Mouse (Mus musculus): ENCODE data around the gene Btbd18. TPM values are rescaled to one million over a fixed set of nuclear protein-coding genes. Genes with fewer than 3 reads are reported as not detected.
"Not testable (repeated sequence)": the region's sequence is repeated elsewhere in the genome, so short reads cannot be mapped to it uniquely, and the experiment has no call there.

The Btbd18 gene
- total RNA-seq, 2 experiments from 2014 or later = not detected

DNA sequence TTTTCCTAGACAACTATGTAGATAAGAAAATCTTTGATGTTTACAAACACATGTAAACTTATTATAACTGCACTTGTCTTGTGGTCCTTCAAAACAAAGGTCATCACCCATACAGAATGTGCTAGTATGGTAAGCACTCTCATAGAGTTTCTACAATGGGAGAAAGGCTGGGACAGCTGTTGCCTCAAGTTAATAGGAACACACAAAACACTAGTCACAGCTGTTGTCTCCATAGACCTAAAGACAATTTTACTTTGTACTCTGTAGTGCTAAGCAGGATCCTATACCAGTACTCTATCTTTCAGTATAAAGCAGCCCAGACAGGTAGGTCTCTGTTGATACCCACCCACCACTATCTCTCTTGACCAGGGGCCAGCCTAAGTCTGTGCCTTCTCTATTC lies 18.0 kb upstream of the Btbd18 start:
- no peak for DNase-seq (ENCODE audit: low spot score in 2 of 2)
- intact Hi-C loops (cut with DNase I) = no loop called here

DNA sequence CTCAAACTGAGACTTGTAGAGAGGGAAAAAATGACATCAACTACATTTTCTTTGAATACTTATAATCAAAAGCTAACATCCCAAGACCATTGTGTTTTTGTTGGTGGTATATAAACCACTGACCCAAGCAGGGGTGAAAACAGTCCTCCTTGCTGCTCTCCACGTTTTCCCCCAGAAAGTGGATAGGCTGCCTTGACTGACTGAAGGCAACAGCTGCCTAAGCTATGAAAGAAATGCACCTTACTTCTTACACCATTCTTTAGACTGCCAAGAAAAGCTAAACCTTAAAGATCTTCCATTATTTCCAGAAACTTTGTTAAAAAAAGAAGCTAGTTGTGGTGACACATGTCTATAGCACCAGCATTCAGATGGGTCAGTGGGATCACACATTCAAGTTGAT lies 12.7 kb upstream of the Btbd18 start:
- DNase-seq (ENCODE audit: low spot score in 2 of 2) = no peak

DNA sequence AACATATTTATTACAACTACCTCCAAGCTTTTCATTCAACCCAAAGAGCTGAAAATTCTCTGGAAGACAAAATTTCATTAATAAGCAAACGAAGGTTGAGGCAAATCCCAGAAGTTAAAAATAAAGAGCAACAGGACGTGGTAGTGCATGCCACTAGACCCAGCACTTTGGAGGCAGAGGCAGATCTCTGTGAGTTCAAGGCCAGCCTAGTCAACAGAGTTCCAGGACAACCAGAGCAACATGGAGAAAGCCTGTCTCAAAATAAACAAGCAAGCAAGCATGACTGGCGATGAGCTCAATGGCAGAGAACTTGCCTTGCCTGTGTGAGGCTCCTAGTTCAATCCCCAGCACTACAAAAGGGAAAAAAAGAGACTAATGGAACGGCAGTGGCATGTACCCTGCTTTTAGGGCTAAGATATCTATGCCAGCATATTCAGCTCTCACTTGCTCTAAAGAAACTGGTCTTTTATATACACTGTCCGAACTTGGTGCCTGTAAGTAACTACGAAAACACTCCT lies 11.8 kb upstream of the Btbd18 start:
- intact Hi-C loops (cut with DNase I) = loop anchor here (2.0 kb wide), 1 partner anchor 24 kb away; no protein-coding TSS in a partner anchor
- no peak for DNase-seq (ENCODE audit: low spot score in 2 of 2)

More for the DNA sequence above, 12.7 kb upstream of the Btbd18 start:
- intact Hi-C loops (cut with DNase I) = loop anchor here (2.0 kb wide), 1 partner anchor 23 kb away; no protein-coding TSS in a partner anchor

GRCm38 (mm10) chr2:84648369-84648768 lies 10.5 kb upstream of the Btbd18 start:
- peak in 1 of 2 experiments; percentile 19 for DNase-seq (ENCODE audit: low spot score in 2 of 2)
- intact Hi-C loops (cut with DNase I) = loop anchor here (2.0 kb wide), 2 partner anchors 14 to 98 kb away; no protein-coding TSS in a partner anchor

DNA sequence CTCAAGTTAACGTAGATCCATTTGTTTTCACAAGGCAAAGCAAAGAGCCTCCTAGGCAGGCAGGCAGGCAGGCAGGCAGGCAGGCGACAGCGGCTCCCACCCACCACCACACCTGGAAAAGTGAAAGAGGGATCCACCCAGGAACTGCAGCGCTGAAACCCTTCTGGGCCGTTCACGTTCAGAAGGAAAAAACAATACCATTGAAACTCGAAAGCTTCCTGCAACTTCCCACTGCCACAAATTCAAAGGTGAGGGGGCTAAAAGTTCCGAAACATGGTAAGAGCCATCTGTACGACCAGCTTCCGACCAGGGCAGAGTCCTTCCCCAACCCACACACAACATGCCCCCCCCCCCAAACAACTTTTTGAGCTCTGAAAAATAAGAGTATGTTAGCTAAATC lies 9.2 kb upstream of the Btbd18 start:
- peak in 1 of 2 experiments; percentile 42 for DNase-seq (ENCODE audit: low spot score in 2 of 2)
- intact Hi-C loops (cut with DNase I) = loop anchor here (2.0 kb wide), 2 partner anchors 15 to 99 kb away; no protein-coding TSS in a partner anchor

DNA sequence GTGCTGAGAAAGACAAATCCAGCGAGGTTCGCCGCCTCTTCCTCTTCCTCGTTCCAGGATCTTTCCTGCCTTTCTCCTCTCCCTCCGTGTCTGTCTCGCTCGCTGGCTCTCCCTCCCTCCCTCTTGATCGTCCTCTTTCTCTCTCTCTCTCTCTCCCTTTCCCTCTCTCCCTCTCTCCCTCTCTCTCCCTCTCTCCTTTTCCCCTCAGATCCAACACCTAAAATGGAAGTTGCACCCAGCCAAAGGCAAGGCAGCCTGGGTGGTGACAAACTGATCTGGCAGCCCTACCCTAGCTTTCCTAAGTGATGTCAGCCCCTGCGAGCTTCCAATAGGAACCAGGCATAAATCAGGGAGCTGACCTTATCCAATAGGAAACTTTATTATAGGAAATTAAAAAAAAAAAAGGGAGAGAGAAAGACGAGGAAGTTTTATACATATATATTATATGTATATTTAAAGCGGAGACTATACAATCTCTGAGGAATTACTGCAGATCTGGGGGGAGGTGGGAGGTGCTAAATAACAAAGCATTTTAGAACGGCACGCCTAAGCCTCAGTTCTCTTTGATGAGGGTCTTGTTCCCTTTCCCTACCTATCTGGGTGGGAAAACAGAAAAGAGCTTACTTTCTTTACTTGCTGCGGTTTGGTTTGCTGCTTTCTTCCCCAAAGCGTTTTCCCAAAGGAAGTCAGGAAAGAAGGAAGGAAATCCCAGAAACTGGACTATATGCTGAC lies 8.2 kb upstream of the Btbd18 start, which contains the start of gene Ctnnd1:
TSS of gene Ctnnd1 (minus strand) at position 302 of the 732 bp plus-strand sequence.
- DNase-seq (ENCODE audit: low spot score in 2 of 2) = peak; percentile 88 to 96
- intact Hi-C loops (cut with DNase I) = no loop called here

DNA sequence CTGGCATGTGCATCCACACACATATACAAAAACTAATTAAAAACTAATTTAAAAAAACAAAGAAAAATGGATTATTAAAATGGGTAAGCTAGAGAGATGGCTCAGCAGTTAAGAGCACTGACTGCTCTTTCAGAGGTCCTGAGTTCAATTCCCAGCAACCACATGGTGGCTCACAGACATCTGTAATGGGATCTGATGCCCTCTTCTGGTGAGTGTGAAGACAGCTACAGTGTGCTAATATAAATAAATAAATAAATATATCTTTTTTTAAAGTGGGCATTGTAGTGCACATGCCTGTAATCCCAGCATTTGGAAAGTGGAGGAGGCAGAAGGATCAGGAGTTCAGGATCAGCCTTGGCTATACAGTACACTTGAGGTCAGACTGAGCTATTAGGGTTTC lies 5.5 kb upstream of the Btbd18 start:
- intact Hi-C loops (cut with DNase I) = no loop called here
- no peak for DNase-seq (ENCODE audit: low spot score in 2 of 2)

GRCm38 (mm10) chr2:84655864-84656263 lies 3.0 kb upstream of the Btbd18 start:
- no peak for DNase-seq (ENCODE audit: low spot score in 2 of 2)
- intact Hi-C loops (cut with DNase I) = no loop called here

DNA sequence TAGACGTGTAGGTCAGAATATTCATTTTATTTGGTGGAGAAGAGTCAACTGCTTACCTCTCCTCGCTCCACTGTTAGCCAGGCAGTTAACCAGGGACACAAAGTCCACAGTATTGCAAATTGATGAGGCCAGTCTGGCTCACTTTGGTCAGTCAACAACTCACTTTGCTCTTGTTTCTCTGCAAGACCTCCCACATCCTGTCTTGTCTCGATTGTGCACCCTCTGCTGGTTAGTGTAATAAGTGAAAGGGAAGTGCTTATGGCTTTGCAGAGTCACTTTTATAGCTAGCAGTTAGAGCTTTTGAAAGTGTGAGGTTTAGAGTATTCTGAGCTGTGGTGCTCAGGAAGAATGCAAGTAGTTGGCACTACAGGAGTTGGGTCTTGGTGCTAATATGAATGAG lies 1.4 kb downstream of the Btbd18 start:
- intact Hi-C loops (cut with DNase I) = loop anchor here (2.0 kb wide), 1 partner anchor 43 kb away; no protein-coding TSS in a partner anchor
- peak; percentile 47 to 79 for DNase-seq (ENCODE audit: low spot score in 2 of 2)

DNA sequence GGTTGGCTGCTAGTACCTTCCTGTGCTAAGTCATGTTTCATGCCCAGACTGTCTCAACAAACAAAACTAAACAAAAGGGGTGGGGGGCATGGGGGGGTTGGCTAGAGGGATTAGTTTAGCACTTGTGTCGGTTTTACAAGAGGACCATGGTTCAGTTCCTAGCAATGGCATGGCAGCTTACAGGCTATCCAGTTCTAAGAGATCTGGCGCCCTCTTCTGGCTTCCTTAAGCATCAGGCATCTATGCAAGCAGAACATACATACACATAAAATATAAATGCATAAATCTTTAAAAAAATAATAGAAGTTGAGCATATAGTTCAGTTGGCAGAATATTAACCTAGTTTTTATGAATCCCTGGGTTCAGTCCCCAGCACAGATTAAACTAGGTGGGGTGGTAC lies 4.0 kb downstream of the Btbd18 start:
- intact Hi-C loops (cut with DNase I) = loop anchor here (2.0 kb wide), 1 partner anchor 208 kb away; no protein-coding TSS in a partner anchor
- no peak for DNase-seq (ENCODE audit: low spot score in 2 of 2)

DNA sequence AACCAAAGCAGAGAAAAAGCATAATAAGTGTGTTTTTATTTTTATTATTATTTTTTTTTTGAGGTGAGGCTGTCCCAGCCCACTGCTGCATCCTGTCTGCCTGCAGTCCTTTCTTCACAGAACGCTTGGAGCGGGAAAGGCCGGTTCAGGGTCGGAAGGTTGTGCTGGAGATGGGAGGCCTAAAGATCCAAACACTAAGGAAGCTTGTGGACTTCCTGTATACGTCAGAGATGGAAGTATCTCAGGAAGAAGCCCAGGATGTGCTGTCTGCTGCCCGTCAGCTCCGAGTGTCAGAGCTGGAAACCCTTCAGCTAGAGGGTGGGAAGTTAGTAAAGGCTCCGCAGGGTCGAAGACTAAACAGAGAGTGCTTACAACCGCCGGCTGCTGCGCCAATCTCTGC lies 7.2 kb downstream of the Btbd18 start:
- intact Hi-C loops (cut with DNase I) = no loop called here
- DNase-seq (ENCODE audit: low spot score in 2 of 2) = no peak

DNA sequence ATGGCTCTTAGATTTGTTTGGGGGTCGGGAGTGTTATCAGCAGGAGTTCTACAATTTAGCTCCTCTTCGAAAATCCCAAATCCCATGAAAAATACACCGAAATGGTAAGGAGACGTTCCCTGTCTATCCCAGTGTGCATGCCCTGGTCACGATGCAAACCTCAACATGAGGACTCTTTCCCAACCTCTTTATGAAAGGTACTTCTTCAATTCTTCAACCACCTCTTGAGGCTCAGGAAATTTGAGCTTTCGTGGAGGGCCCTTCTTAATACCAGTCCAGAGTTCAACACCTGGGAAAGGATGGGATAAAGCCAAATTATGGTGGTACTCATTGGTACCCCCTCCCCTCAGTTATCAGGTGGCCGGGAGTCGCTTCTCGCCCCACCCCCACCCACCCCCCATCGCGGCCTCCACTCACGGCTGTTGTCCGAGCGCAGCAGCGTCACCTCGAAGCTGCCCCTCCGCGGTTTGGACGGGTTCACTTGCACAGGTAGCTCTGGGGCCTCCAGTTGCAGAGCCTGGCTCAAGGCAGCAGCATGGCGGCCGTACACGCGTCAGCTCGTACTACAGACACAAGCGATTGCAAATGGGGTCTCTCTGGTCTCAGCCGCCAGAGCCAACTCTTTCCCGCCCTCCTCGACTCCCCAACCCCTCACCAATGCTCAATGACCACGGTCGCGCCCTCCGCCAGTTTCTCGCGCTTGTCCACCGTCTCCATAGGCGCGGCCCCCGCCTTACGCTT lies 11.1 kb downstream of the Btbd18 start:
- DNase-seq (ENCODE audit: low spot score in 2 of 2) = no peak
- intact Hi-C loops (cut with DNase I) = loop anchor here (1.0 kb wide), 1 partner anchor 128 kb away; the partner anchor contains the start of gene Ube2l6

- peak; percentile 86 to 94 for DNase-seq (ENCODE audit: low spot score in 2 of 2)
- intact Hi-C loops (cut with DNase I) = loop anchor here (1.0 kb wide), 1 partner anchor 128 kb away; the partner anchor contains the start of gene Ube2l6
Measured at GRCm38 (mm10) chr2:84670569-84670933, 11.7 kb downstream of the Btbd18 start, which contains the start of gene Selenoh. Gene Selenoh (minus strand): TSS chr2:84670770.

DNA sequence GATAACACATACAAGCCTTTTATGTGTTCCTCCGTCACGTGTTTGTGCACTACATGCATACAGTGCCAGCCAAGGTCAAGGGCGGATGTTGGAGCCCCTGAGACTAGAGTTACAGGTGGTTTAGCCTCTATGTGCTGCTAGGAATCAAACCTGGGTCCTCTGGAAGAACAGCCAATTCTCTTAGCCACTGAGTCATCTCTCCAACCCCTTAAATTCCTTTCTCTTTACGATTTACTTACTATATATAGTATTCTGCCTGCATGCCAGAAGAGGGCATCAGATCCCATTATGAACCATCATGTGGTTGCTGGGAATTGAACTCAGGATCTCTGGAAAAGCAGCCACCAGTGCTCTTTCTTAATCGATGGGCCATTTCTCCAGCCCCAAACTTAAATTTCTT lies 12.7 kb downstream of the Btbd18 start:
- intact Hi-C loops (cut with DNase I); DNase-seq (ENCODE audit: low spot score in 2 of 2): not testable (repeated sequence)

DNA sequence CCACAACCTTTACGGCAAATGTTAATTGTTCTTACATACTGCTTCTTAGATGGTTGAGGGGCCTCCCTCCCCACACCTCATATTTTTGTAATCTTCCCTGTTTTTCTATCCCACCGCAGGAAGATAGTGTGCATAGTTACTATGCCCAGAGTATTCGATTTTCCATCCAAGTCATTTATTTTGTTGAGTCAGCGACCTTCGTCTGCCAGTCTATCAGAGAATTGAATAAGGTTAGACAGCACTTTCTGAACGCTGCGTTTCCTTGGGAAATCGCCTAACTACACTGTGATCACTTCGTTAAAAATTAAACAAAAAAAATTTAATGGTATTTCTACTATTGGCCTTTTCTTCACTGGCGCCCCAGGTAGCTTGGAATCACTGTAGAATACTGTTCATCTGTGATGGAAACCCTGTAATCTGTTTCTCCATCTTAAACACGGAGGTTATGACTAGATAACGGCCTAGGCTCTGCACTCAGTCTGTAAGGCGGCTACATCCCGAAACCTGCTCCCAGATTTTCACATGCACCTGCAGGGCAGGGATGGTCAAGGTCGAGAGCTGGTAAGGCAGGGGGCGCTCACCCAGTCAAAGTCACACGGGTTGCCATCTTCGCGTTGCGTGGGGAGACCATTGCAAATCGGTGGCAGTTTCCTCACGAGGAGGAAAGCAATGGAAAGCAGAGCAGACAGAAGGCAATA lies 18.5 kb downstream of the Btbd18 start:
- intact Hi-C loops (cut with DNase I) = no loop called here
- no peak for DNase-seq (ENCODE audit: low spot score in 2 of 2)

GRCm38 (mm10) chr2:84677968-84678880 lies 19.3 kb downstream of the Btbd18 start, which contains the start of the genes Gm28635 and Med19:
Gene Gm28635 (minus strand): TSS chr2:84678041.
Gene Med19 (plus strand): TSS chr2:84678402.
- intact Hi-C loops (cut with DNase I) = no loop called here
- DNase-seq (ENCODE audit: low spot score in 2 of 2) = peak; percentile 93 to 99

DNA sequence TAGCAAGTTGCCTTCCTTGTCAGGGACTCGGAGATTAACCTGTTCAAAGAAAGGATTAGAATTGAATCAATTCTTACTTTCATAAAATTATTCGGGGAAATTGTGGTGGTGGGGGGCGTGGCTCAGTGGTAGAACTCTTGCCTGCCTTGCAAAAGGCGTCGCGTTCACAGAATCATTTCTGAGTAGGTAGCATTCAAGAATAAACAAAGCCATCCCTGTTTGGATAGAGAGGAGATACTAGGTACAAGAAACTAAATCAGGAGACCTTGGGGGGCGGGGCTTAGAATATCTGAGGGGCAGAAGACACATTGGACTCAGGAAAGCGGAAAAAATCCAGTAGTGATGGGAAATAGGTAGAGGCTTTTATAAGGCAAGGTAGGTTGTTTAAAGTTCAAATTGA lies 20.1 kb downstream of the Btbd18 start, which contains the start of gene Tmx2:
TSS of gene Tmx2 (minus strand) at position 125 of the 400 bp plus-strand sequence.
- DNase-seq (ENCODE audit: low spot score in 2 of 2) = no peak
- intact Hi-C loops (cut with DNase I) = no loop called here

DNA sequence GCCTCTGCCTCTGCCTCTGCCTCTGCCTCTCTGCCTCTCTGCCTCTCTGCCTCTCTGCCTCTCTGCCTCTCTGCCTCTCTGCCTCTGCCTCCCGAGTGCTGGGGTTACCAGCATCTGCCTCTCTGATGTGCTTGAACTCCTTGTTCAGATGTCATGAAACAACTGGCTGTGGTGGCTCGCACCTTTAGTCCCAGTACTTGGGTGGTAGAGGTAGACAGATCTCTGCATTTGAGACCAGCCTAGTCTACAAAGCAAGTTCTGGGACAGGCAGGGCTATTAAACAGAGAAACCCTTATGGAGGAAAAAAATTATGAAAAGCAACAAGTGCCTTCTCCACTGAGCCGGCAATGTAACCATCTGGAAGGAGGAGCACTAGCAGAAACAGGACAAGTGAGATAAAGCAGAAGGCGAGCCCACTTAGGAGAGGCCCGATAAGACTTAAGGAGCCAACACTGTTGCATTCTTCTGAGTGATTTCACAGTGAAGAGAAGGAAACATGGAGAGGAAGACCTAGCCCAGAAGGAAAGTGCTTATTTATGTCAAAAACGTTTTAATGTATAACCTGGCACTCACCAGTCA lies 23.8 kb downstream of the Btbd18 start:
- DNase-seq (ENCODE audit: low spot score in 2 of 2) = no peak
- intact Hi-C loops (cut with DNase I) = no loop called here
